Mouse (Mus musculus) adrenal gland, postnatal 14 days (tissue): ENCODE results near the gene Tmem259. TPM values are rescaled to one million over a fixed set of nuclear protein-coding genes. Genes with fewer than 3 reads are reported as not detected.

Source experiments
- total RNA-seq: library from RNA; stranded (reverse); gene quantifications from 2 replicates; pipeline ENCODE4 v1.2.3, GENCODE M21; 2021

The Tmem259 gene
- total RNA-seq, 1 experiment from 2014 or later: 141 TPM

Other genes starting within 250 kb of the Tmem259 start
- 59.2 and 65.4 TPM in 2 replicates for gene Polrmt, start 237.7 kb downstream of the Tmem259 start, total RNA-seq
- gene Fgf22, start 229.3 kb downstream of the Tmem259 start, total RNA-seq: not detected in 2 replicates
- gene Rnf126, start 217.4 kb downstream of the Tmem259 start, total RNA-seq: 54.7 and 56.5 TPM in 2 replicates
- 5.5 and 6.4 TPM in 2 replicates for gene Fstl3, start 207.1 kb downstream of the Tmem259 start, total RNA-seq
- not detected in 2 replicates for gene Prss57, start 193.4 kb downstream of the Tmem259 start, total RNA-seq
- 77.9 and 78.3 TPM in 2 replicates for gene Palm, start 190.8 kb downstream of the Tmem259 start, total RNA-seq
- gene Misp, start 163.3 kb downstream of the Tmem259 start, total RNA-seq: 0.26 TPM in 2 replicates
- 291 and 302 TPM in 2 replicates for gene Ptbp1, start 129.9 kb downstream of the Tmem259 start, total RNA-seq
- 1.0 TPM in 1 of 2 replicates, not detected in the other for gene Prtn3, start 109.9 kb downstream of the Tmem259 start, total RNA-seq
- gene Plppr3, start 109.7 kb downstream of the Tmem259 start, total RNA-seq: 0.93 and 2.2 TPM in 2 replicates
- 0.70 TPM in 1 of 2 replicates, not detected in the other for gene Elane, start 98.1 kb downstream of the Tmem259 start, total RNA-seq
- 561 and 750 TPM in 2 replicates for gene Cfd, start 93.5 kb downstream of the Tmem259 start, total RNA-seq
- 32.0 and 38.4 TPM in 2 replicates for gene Med16, start 75.4 kb downstream of the Tmem259 start, total RNA-seq
- gene Gm26602, start 73.5 kb downstream of the Tmem259 start, total RNA-seq: not detected in 2 replicates
- gene Kiss1r, start 67.4 kb downstream of the Tmem259 start, total RNA-seq: 0.98 and 1.5 TPM in 2 replicates
- gene R3hdm4, start 63.1 kb downstream of the Tmem259 start, total RNA-seq: 75.8 and 82.8 TPM in 2 replicates
- gene Arid3a, start 57.3 kb downstream of the Tmem259 start, total RNA-seq: 5.9 and 6.9 TPM in 2 replicates
- gene Wdr18, start 24.2 kb downstream of the Tmem259 start, total RNA-seq: 30.3 and 36.6 TPM in 2 replicates
- gene Grin3b, start 13.6 kb downstream of the Tmem259 start, total RNA-seq: not detected in 2 replicates
- 40.2 and 55.9 TPM in 2 replicates for gene Cnn2, start 4.3 kb upstream of the Tmem259 start, total RNA-seq
- 18.7 and 20.7 TPM in 2 replicates for gene Abca7, start 12.2 kb upstream of the Tmem259 start, total RNA-seq
- 6.3 and 27.9 TPM in 2 replicates for gene Arhgap45, start 32.3 kb upstream of the Tmem259 start, total RNA-seq
- gene Polr2e, start 55.5 kb upstream of the Tmem259 start, total RNA-seq: 98.8 and 108 TPM in 2 replicates
- gene Gpx4, start 62.8 kb upstream of the Tmem259 start, total RNA-seq: 1,329 and 1,354 TPM in 2 replicates
- gene Sbno2, start 121.2 kb upstream of the Tmem259 start, total RNA-seq: 52.8 and 52.9 TPM in 2 replicates
- gene Stk11, start 131.5 kb upstream of the Tmem259 start, total RNA-seq: 138 and 147 TPM in 2 replicates
- gene Atp5d, start 154.3 kb upstream of the Tmem259 start, total RNA-seq: 920 and 980 TPM in 2 replicates
- 69.9 and 137 TPM in 2 replicates for gene Cbarp, start 156.5 kb upstream of the Tmem259 start, total RNA-seq
- 114 and 140 TPM in 2 replicates for gene Midn, start 163.9 kb upstream of the Tmem259 start, total RNA-seq
- gene Cirbp, start 181.7 kb upstream of the Tmem259 start, total RNA-seq: 67.6 and 106 TPM in 2 replicates
- 8.6 and 9.5 TPM in 2 replicates for gene 1600002K03Rik, start 188.6 kb upstream of the Tmem259 start, total RNA-seq
- gene Efna2, start 195.2 kb upstream of the Tmem259 start, total RNA-seq: 3.1 and 3.9 TPM in 2 replicates
- 23.8 and 29.9 TPM in 2 replicates for gene Mum1, start 242.1 kb upstream of the Tmem259 start, total RNA-seq